Mouse (Mus musculus) limb, embryonic 15.5 days (tissue): Measurements from ENCODE around the gene Mia3. TPM values are rescaled to one million over a fixed set of nuclear protein-coding genes. Genes with fewer than 3 reads are reported as not detected.

Experiments used
- ATAC-seq: fragments of 200-750 bp; cut with Nextera tagmentation; 2 replicates; pipeline ENCODE4 v1.8.0; 2017; ENCODE audit warnings: low read depth, moderate TSS enrichment; ENCODE audit not compliant: insufficient number of reproducible peaks, low FRiP score, low TSS enrichment
- H3K27ac ChIP-seq: fragments of 300-500 bp; sonication (generic); 2 replicates; pipeline ENCODE4 v1.5.1; 2015; ENCODE audit warnings: moderate library complexity, mild to moderate bottlenecking, inconsistent platforms
- H3K27me3 ChIP-seq: fragments of 300-500 bp; sonication (generic); 2 replicates; pipeline ENCODE4 v1.6.1; 2015; ENCODE audit warnings: inconsistent platforms
- H3K36me3 ChIP-seq: fragments of 300-500 bp; sonication (generic); 2 replicates; pipeline ENCODE4 v1.6.1; 2015; ENCODE audit warnings: inconsistent platforms
- H3K4me1 ChIP-seq: fragments of 300-500 bp; sonication (generic); 2 replicates; pipeline ENCODE4 v1.6.1; 2015; ENCODE audit warnings: inconsistent platforms
- H3K4me2 ChIP-seq: fragments of 300-500 bp; sonication (generic); 2 replicates; pipeline ENCODE4 v1.6.1; 2015; ENCODE audit warnings: mild to moderate bottlenecking, inconsistent platforms
- H3K4me3 ChIP-seq: fragments of 300-500 bp; sonication (generic); 2 replicates; pipeline ENCODE4 v1.5.1; 2015; ENCODE audit warnings: mild to moderate bottlenecking, inconsistent platforms
- H3K9ac ChIP-seq: fragments of 300-500 bp; sonication (generic); 2 replicates; pipeline ENCODE4 v1.6.1; 2015; ENCODE audit warnings: inconsistent platforms
- H3K9me3 ChIP-seq: fragments of 300-500 bp; sonication (generic); 2 replicates; pipeline ENCODE4 v1.6.1; 2016; ENCODE audit warnings: inconsistent platforms
- WGBS: fragments of 180-500 bp; shearing (Covaris S2); methylation state at CpG from one replicate; pipeline ENCODE4 v1.1.7; 2015; 5-methylcytosine and 5-hydroxymethylcytosine counted together
- polyA plus RNA-seq: library from polyadenylated mRNA; unstranded; fragments of >200 nt; fragmentation: Nextera tagmentation; extraction: Ambion mirVana; gene quantifications from 2 replicates; pipeline ENCODE4 v1.2.1, GENCODE M21; 2015

Mia3 gene
- polyA plus RNA-seq, 1 experiment from 2014 or later, result 134 TPM

GRCm38 (mm10) chr1:183296877-183297383 is 72.4 kb downstream of the Mia3 start, which contains the start of gene Brox:
TSS of gene Brox (minus strand) at chr1:183297269.
- Histone ChIP-seq H3K9me3 (no peaks in the 10 kb centered on the region), H3K36me3 (peaks cover 19% of the 10 kb centered on the region), H3K27me3 (no peaks in the 10 kb centered on the region), H3K4me3 (peak within 1 kb of the TSS; percentile 49), H3K4me1 (no peaks in the 10 kb centered on the region), H3K4me2 (peak within 1 kb of the TSS; percentile 51), H3K9ac (peak within 1 kb of the TSS; percentile 33), H3K27ac (peak within 1 kb of the TSS; percentile 77)
- ATAC-seq, result peak; percentile 84
- WGBS, result 0% methylated on average over 39 of the region's 39 CpGs

GRCm38 (mm10) chr1:183296465-183296864 is 72.9 kb downstream of the Mia3 start, which contains the start of gene Aida:
TSS of gene Aida (plus strand) at chr1:183296590.
- no peaks in the 10 kb centered on the region for H3K27me3 ChIP-seq

GRCm38 (mm10) chr1:183289576-183289975 is 79.8 kb downstream of the Mia3 start:
- no peak overlapping the region for H3K4me3 ChIP-seq
- no peaks in the 10 kb centered on the region for H3K27me3 ChIP-seq
- H3K4me1 ChIP-seq, result no peaks in the 10 kb centered on the region
- H3K4me2 ChIP-seq, result no peak overlapping the region
- no peak for ATAC-seq
- 94% methylated on average over 4 of the region's 4 CpGs for WGBS
- H3K9me3 ChIP-seq, result no peaks in the 10 kb centered on the region
- no peak overlapping the region for H3K27ac ChIP-seq
- peaks cover 77% of the 10 kb centered on the region for H3K36me3 ChIP-seq
- no peak overlapping the region for H3K9ac ChIP-seq

More at GRCm38 (mm10) chr1:183296465-183296864, 72.9 kb downstream of the Mia3 start, which contains the start of gene Aida:
- H3K4me2 ChIP-seq, result peak within 1 kb of the TSS; percentile 51
- peaks cover 21% of the 10 kb centered on the region for H3K36me3 ChIP-seq
- H3K4me3 ChIP-seq, result peak within 1 kb of the TSS; percentile 49
- H3K9ac ChIP-seq, result peak within 1 kb of the TSS; percentile 33
- peak within 1 kb of the TSS; percentile 77 for H3K27ac ChIP-seq
- ATAC-seq, result no peak
- H3K4me1 ChIP-seq, result no peaks in the 10 kb centered on the region
- no peaks in the 10 kb centered on the region for H3K9me3 ChIP-seq
- WGBS, result under 1% methylated on average over 26 of the region's 26 CpGs

- Histone ChIP-seq H3K9me3 (no peaks in the 10 kb centered on the region), H3K4me1 (no peaks in the 10 kb centered on the region), H3K36me3 (peaks cover 80% of the 10 kb centered on the region), H3K4me3 (no peak overlapping the region), H3K27ac (no peak overlapping the region), H3K27me3 (no peaks in the 10 kb centered on the region), H3K4me2 (no peak overlapping the region), H3K9ac (no peak overlapping the region)
- no peak for ATAC-seq
- 79% methylated on average over 3 of the region's 3 CpGs for WGBS
Measured at GRCm38 (mm10) chr1:183288351-183288750, 81.0 kb downstream of the Mia3 start.

Other genes with a start within 250 kb of the Mia3 start
- 30.3 and 34.8 TPM in 2 replicates for gene Disp1, start 148.0 kb downstream of the Mia3 start, polyA plus RNA-seq
- gene Aida, start 73.0 kb downstream of the Mia3 start, polyA plus RNA-seq, result 54.7 and 59.0 TPM in 2 replicates
- gene Brox, start 72.3 kb downstream of the Mia3 start, polyA plus RNA-seq, result 39.5 and 40.4 TPM in 2 replicates
- gene Taf1a, start 19.4 kb upstream of the Mia3 start, polyA plus RNA-seq, result 20.6 TPM in 2 replicates
- 0.17 and 0.95 TPM in 2 replicates for gene Hhipl2, start 48.7 kb upstream of the Mia3 start, polyA plus RNA-seq